Mouse (Mus musculus): ENCODE measurements at regions not wholly inside any gene's neighbourhood (a gene's known extent, or its start where the extent isn't known, plus 50 kb on each side); places are given as distances from the start of the nearest gene placed in this dataset.

DNA sequence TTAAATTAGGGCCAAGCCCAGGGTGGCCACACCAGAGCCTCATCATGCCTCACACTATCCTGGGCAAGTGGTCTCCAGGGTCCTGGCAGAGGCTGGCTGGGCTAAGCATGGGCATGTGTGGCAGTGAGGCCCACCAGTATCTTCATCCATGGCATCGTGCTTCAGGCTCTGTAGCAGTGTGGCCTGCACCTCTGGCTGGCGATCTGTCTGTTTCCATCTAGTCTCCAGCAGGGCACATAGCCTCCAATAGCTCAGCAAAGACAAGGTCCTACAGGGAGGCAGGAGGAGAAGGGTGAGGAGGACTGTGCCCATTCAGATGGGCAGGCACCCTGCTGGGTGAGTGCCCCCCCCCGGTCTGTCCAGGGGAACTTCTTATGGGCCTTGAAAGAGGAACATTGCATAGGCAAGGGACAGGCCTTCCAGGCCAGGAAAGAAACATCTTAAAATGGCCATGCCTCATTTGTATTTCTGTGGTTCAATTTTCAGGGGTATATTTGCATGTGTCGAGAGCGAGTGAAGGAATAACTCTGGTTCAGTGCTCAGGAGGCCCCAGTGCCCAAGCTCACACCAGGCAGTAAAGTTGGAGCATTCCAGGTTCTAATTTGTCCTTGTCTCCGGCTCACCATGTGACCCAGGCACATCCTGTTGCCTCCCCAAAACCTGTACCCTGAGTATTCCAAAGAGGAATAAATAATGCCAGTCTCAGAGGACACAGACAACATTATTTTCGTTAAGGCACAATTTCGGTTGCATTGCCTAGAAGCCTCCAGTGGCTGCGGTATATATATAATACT, 60.4 kb upstream of the Ppara start:
- ATAC-seq (replicated peaks; ENCODE audit: insufficient number of reproducible peaks, low FRiP score, low TSS enrichment, low read depth), result no peak
- Histone ChIP-seq H3K4me1 (ENCODE audit: control insufficient read depth, insufficient read depth, low read length) (peaks cover 11% of the 10 kb centered on the region), H3K9me3 (replicated peaks; ENCODE audit: control insufficient read depth, low read length) (no peaks in the 10 kb centered on the region), H3K36me3 (replicated peaks; ENCODE audit: control insufficient read depth, insufficient read depth, low read depth, low read length) (no peaks in the 10 kb centered on the region), H3K4me2 (ENCODE audit: low read depth, low read length) (no peak overlapping the region), H3K9ac (replicated peaks; ENCODE audit: low read length) (no peak overlapping the region), H3K27ac (replicated peaks; ENCODE audit: low read depth, low read length) (no peak overlapping the region), H3K4me3 (ENCODE audit: low read depth, low read length) (no peak overlapping the region), H3K27me3 (ENCODE audit: control insufficient read depth, insufficient read depth, low read length) (peaks cover 65% of the 10 kb centered on the region)
- 85% methylated on average over 9 of the region's 9 CpGs for WGBS
- no peak for DNase-seq (ENCODE audit: low spot score)

DNA sequence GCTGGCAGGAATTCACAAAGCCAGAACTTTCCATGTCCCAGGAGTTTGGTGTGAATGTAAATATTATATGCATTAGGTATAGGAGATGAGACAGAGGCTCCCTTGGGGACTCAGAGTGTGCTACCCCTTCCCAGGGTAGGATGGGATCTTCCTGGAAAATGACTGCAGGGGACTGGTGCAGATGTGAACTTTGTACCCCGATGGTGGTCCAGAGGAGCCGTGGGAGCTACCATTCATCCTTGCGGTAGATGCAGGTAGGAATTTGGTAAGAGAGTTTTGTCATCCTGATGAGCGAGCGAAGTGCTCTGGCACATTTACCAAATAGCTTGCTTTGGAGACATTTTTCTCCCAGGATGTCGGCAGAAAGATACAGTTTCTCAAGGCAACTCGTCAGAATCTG, 59.7 kb upstream of the Ppara start:
- no peak for ATAC-seq (replicated peaks; ENCODE audit: insufficient number of reproducible peaks, low FRiP score, low TSS enrichment, low read depth)
- H3K4me2 ChIP-seq (ENCODE audit: low read depth, low read length), result no peak overlapping the region

DNA sequence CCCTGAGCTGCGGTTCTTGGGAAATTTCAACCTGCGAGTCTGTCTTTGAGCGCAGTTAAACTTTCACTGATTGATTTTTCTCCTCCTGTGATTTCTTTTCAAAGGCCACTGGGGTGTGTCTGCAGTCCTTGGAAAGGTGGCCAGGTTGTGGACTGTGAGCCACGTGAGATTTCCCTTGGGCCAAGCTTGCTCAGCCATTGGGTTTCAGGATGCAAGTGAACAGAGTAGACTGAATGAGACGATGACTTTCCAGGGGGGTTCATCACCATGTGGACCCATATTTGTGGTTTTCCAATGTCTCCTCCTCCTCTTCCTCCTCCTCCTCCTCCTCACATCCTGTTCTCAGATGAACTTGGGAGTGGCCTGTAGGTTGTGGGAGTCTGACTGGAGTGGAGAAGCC, 59.0 kb upstream of the Ppara start:
- Histone ChIP-seq H3K4me3 (ENCODE audit: low read depth, low read length) (no peak overlapping the region), H3K4me2 (ENCODE audit: low read depth, low read length) (no peak overlapping the region), H3K9me3 (replicated peaks; ENCODE audit: control insufficient read depth, low read length) (no peaks in the 10 kb centered on the region), H3K9ac (replicated peaks; ENCODE audit: low read length) (no peak overlapping the region), H3K4me1 (ENCODE audit: control insufficient read depth, insufficient read depth, low read length) (peaks cover 4% of the 10 kb centered on the region; the same call in 1 of the 2 replicates), H3K27ac (replicated peaks; ENCODE audit: low read depth, low read length) (no peak overlapping the region), H3K27me3 (ENCODE audit: control insufficient read depth, insufficient read depth, low read length) (peaks cover 52% of the 10 kb centered on the region), H3K36me3 (replicated peaks; ENCODE audit: control insufficient read depth, insufficient read depth, low read depth, low read length) (no peaks in the 10 kb centered on the region)
- WGBS, result 88% methylated on average over 5 of the region's 5 CpGs
- DNase-seq (ENCODE audit: low spot score) (no peak), ATAC-seq (replicated peaks; ENCODE audit: insufficient number of reproducible peaks, low FRiP score, low TSS enrichment, low read depth) (no peak)

More for the DNA sequence above, 59.7 kb upstream of the Ppara start:
- no peak overlapping the region for H3K9ac ChIP-seq (replicated peaks; ENCODE audit: low read length)
- no peak overlapping the region for H3K4me3 ChIP-seq (ENCODE audit: low read depth, low read length)
- H3K36me3 ChIP-seq (replicated peaks; ENCODE audit: control insufficient read depth, insufficient read depth, low read depth, low read length), result no peaks in the 10 kb centered on the region
- WGBS, result 80% methylated on average over 7 of the region's 7 CpGs
- H3K27ac ChIP-seq (replicated peaks; ENCODE audit: low read depth, low read length), result no peak overlapping the region
- DNase-seq (ENCODE audit: low spot score), result no peak
- no peaks in the 10 kb centered on the region for H3K9me3 ChIP-seq (replicated peaks; ENCODE audit: control insufficient read depth, low read length)
- peaks cover 8% of the 10 kb centered on the region for H3K4me1 ChIP-seq (ENCODE audit: control insufficient read depth, insufficient read depth, low read length)
- peaks cover 58% of the 10 kb centered on the region for H3K27me3 ChIP-seq (ENCODE audit: control insufficient read depth, insufficient read depth, low read length)

DNA sequence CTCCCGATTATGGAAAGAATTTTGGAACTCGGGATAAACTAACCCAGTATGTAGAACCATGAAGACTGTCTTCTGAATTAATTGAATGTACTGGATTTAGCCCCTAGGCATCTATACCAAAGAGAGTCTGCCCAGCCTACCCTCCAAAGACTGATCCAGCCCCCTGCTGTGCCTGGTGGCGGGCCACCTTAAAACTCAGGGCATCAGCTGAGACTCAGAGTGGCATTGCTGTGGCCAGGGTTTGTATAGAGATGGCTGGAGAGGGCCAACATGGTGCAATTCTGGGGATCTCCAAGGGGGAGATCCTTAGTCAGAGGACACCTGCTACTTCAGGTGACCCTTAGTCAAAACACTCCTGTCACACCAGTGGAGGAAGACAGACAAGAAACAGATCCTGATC, 58.6 kb upstream of the Ppara start:
- no peak overlapping the region for H3K4me3 ChIP-seq (ENCODE audit: low read depth, low read length)
- no peak overlapping the region for H3K4me2 ChIP-seq (ENCODE audit: low read depth, low read length)
- no peak overlapping the region for H3K9ac ChIP-seq (replicated peaks; ENCODE audit: low read length)
- peaks cover 48% of the 10 kb centered on the region for H3K27me3 ChIP-seq (ENCODE audit: control insufficient read depth, insufficient read depth, low read length)
- DNase-seq (ENCODE audit: low spot score) (no peak), ATAC-seq (replicated peaks; ENCODE audit: insufficient number of reproducible peaks, low FRiP score, low TSS enrichment, low read depth) (no peak)
- no peak overlapping the region for H3K27ac ChIP-seq (replicated peaks; ENCODE audit: low read depth, low read length)
- H3K36me3 ChIP-seq (replicated peaks; ENCODE audit: control insufficient read depth, insufficient read depth, low read depth, low read length), result no peaks in the 10 kb centered on the region
- 86% methylated on average over 3 of the region's 3 CpGs for WGBS
- H3K4me1 ChIP-seq (ENCODE audit: control insufficient read depth, insufficient read depth, low read length), result peaks cover 4% of the 10 kb centered on the region; the same call in 1 of the 2 replicates
- no peaks in the 10 kb centered on the region for H3K9me3 ChIP-seq (replicated peaks; ENCODE audit: control insufficient read depth, low read length)

DNA sequence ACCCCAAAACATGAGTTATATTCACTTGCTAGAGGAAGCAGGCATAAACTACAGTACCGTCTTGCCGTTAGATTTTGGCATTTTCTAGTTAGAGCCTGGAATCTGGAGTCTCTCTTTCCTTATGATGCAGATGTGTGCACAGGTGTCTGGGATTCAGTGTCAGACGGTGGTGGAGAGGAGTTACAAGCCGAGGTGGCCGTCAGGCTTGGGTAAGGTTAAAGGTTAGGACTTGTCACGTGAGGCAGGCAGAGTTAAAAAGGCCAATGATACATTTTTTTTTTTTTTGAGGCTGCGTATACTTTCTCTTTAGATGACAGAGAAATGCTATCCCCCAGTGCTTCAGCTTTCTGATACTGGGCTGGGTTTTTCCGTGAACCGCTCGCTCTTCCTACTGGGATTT, 57.9 kb upstream of the Ppara start:
- H3K36me3 ChIP-seq (replicated peaks; ENCODE audit: control insufficient read depth, insufficient read depth, low read depth, low read length), result no peaks in the 10 kb centered on the region
- no peaks in the 10 kb centered on the region for H3K4me1 ChIP-seq (ENCODE audit: control insufficient read depth, insufficient read depth, low read length)
- no peak overlapping the region for H3K9ac ChIP-seq (replicated peaks; ENCODE audit: low read length)
- H3K4me2 ChIP-seq (ENCODE audit: low read depth, low read length), result no peak overlapping the region
- H3K27me3 ChIP-seq (ENCODE audit: control insufficient read depth, insufficient read depth, low read length), result peaks cover 40% of the 10 kb centered on the region
- ATAC-seq (replicated peaks; ENCODE audit: insufficient number of reproducible peaks, low FRiP score, low TSS enrichment, low read depth) (no peak), DNase-seq (ENCODE audit: low spot score) (no peak)
- WGBS, result 73% methylated on average over 10 of the region's 10 CpGs
- no peak overlapping the region for H3K27ac ChIP-seq (replicated peaks; ENCODE audit: low read depth, low read length)
- H3K4me3 ChIP-seq (ENCODE audit: low read depth, low read length), result no peak overlapping the region
- H3K9me3 ChIP-seq (replicated peaks; ENCODE audit: control insufficient read depth, low read length), result no peaks in the 10 kb centered on the region

DNA sequence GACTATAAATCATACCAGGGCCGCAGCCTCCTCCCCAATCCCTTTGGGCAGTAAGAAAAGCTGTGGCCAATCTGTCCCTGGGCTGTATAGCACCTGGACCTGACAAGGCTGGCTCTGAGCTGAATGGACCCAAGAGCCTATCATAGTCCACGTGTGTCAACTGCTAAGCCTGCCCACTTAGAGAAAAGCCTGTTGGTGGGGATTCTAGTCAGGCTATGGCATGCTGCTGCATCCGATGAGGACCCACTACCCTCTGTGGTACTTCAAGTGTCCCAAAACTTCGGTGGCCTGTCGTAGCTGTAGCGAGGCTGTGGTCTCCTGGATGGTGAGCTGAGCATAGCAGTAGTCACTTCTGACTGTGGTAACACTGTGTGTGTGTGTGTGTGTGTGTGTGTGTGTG, 57.4 kb upstream of the Ppara start:
- Histone ChIP-seq H3K27me3 (ENCODE audit: control insufficient read depth, insufficient read depth, low read length) (peaks cover 36% of the 10 kb centered on the region), H3K9ac (replicated peaks; ENCODE audit: low read length) (no peak overlapping the region), H3K36me3 (replicated peaks; ENCODE audit: control insufficient read depth, insufficient read depth, low read depth, low read length) (no peaks in the 10 kb centered on the region), H3K27ac (replicated peaks; ENCODE audit: low read depth, low read length) (no peak overlapping the region), H3K4me1 (ENCODE audit: control insufficient read depth, insufficient read depth, low read length) (no peaks in the 10 kb centered on the region), H3K4me2 (ENCODE audit: low read depth, low read length) (no peak overlapping the region), H3K4me3 (ENCODE audit: low read depth, low read length) (no peak overlapping the region), H3K9me3 (replicated peaks; ENCODE audit: control insufficient read depth, low read length) (no peaks in the 10 kb centered on the region)
- WGBS, result 85% methylated on average over 6 of the region's 6 CpGs
- no peak for DNase-seq (ENCODE audit: low spot score)
- no peak for ATAC-seq (replicated peaks; ENCODE audit: insufficient number of reproducible peaks, low FRiP score, low TSS enrichment, low read depth)

DNA sequence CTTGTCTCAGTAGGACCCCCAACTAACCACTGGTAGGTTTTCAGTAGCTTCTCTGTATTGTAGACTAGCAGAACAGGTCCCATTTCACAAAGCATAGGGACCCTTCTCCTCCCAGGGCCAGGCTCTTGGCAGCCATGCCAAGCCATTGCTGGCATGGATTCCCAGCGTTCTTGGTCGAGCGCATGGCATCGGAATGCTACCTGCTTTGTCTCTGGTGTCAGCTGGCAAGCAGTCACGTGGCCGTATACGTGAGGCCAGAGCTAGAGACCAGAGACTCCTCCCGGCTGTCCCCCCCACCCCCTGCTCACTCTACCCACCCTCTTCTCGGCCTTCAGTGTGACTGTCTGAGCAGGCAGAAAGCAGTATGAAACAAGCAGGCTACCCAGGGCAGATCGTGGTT, 56.9 kb upstream of the Ppara start:
- H3K4me2 ChIP-seq (ENCODE audit: low read depth, low read length), result no peak overlapping the region
- H3K9ac ChIP-seq (replicated peaks; ENCODE audit: low read length), result no peak overlapping the region
- DNase-seq (ENCODE audit: low spot score) (no peak), ATAC-seq (replicated peaks; ENCODE audit: insufficient number of reproducible peaks, low FRiP score, low TSS enrichment, low read depth) (no peak)
- H3K36me3 ChIP-seq (replicated peaks; ENCODE audit: control insufficient read depth, insufficient read depth, low read depth, low read length), result no peaks in the 10 kb centered on the region
- H3K27me3 ChIP-seq (ENCODE audit: control insufficient read depth, insufficient read depth, low read length), result peaks cover 32% of the 10 kb centered on the region
- 87% methylated on average over 10 of the region's 10 CpGs for whole genome bisulfite sequencing
- no peaks in the 10 kb centered on the region for H3K4me1 ChIP-seq (ENCODE audit: control insufficient read depth, insufficient read depth, low read length)
- no peak overlapping the region for H3K4me3 ChIP-seq (ENCODE audit: low read depth, low read length)
- no peaks in the 10 kb centered on the region for H3K9me3 ChIP-seq (replicated peaks; ENCODE audit: control insufficient read depth, low read length)
- H3K27ac ChIP-seq (replicated peaks; ENCODE audit: low read depth, low read length), result no peak overlapping the region

DNA sequence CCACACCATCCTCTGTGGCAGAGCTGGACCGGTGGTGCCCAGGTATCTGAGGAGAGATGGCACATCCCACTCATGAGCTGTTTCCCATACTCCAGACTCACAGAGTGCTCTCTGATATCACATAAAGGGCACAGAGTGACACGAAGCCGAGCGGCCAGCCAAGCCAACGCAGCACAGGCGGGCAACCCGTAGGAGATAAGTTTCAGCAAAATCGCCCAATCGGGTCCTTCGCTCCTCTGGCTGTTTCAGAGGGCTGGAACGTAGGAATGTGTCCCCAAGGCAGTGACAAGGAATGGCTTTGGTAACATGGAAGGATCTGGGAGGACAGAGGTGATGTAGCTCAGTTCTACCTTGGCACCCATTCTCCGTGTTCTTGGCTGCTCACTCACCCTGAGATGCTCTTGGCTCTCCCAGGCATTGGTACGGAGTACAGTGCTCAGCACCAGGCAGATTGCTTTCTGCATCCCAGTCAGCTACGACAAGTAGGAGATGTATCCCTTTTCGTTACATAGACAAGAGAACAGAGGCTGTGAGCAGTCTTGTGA, 56.4 kb upstream of the Ppara start:
- no peak; the same call in 1 of the 2 replicates for ATAC-seq (replicated peaks; ENCODE audit: insufficient number of reproducible peaks, low FRiP score, low TSS enrichment, low read depth)
- H3K36me3 ChIP-seq (replicated peaks; ENCODE audit: control insufficient read depth, insufficient read depth, low read depth, low read length), result no peaks in the 10 kb centered on the region
- no peak for DNase-seq (ENCODE audit: low spot score)
- no peaks in the 10 kb centered on the region for H3K9me3 ChIP-seq (replicated peaks; ENCODE audit: control insufficient read depth, low read length)
- no peak overlapping the region for H3K27ac ChIP-seq (replicated peaks; ENCODE audit: low read depth, low read length)
- 89% methylated on average over 15 of the region's 15 CpGs for WGBS
- no peak overlapping the region for H3K4me3 ChIP-seq (ENCODE audit: low read depth, low read length)
- H3K4me2 ChIP-seq (ENCODE audit: low read depth, low read length), result no peak overlapping the region
- H3K9ac ChIP-seq (replicated peaks; ENCODE audit: low read length), result no peak overlapping the region
- peaks cover 28% of the 10 kb centered on the region for H3K27me3 ChIP-seq (ENCODE audit: control insufficient read depth, insufficient read depth, low read length)
- H3K4me1 ChIP-seq (ENCODE audit: control insufficient read depth, insufficient read depth, low read length), result no peaks in the 10 kb centered on the region
